Mouse (Mus musculus): ENCODE data around the gene Tmem110.

GRCm38 (mm10) chr14:30885298-30885697 is 59.9 kb downstream of the Tmem110 start:
- TF ChIP-seq POLR2A (IDR thresholded peaks at IDR 0.05; ENCODE audit: extremely low read depth, insufficient read depth, low read length) (no peak), CTCF (IDR thresholded peaks at IDR 0.05; ENCODE audit: low read depth, low read length) (no peak)

Data from liver, adult 2 months (tissue).